Mouse (Mus musculus) frontal cortex, postnatal 14 days (tissue): ENCODE data around the gene Psmd14.
A peak's percentile ranks its signal among the peaks of the same experiment; 100 is the strongest.

Experiments
- DNase-seq, 2 experiments: peaks; one replicate each; pipeline ENCODE4 v3.0.0; 2022; ENCODE audit warnings: low spot score in 2 of 2

Gene Psmd14

DNA sequence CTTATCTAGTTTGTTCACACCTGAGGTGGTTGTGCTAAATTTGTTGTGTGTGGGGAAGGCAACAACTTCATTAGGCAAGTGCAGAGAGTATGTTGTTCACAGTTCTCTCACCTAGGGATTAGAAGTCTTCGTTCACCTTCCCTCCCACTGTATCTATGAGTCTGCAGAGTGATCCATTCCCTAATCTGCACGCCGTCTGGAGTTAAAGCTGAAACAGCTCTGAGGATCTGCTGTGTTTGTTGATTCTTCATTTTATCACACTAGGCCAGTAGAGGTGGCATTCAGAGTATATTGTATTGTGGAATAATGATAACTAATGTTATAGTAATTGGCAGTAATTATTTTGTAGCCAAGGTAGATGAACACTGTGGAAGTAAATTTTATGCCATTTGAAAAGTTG lies 48.5 kb downstream of the Psmd14 start:
- no peak for DNase-seq

DNA sequence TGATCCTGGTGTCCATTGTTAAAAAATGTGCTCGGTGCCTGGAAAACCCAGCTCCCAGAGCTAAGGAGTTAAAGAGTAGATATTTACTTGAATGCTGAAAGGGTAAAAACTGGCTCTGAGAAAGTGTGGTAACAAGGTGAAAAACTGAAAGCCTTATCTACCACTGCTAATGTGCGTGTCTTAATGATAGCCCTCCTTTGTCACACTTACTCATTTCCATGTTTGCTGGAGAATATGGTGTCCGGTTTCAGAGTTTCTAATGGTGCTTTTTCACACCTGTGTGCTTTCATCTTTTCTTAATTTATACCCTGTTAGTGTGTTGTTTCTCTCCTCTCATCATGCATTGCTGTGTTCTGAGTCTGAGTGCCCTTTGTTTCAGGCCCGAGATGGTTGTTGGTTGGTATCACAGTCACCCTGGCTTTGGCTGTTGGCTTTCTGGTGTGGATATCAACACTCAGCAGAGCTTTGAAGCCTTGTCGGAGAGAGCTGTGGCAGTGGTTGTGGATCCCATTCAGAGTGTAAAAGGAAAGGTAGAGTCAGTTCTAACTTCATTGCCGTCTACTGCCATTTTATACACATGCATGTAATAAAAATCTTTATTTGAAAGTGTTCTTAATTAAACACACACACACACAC lies 53.1 kb downstream of the Psmd14 start:
- no peak for DNase-seq

DNA sequence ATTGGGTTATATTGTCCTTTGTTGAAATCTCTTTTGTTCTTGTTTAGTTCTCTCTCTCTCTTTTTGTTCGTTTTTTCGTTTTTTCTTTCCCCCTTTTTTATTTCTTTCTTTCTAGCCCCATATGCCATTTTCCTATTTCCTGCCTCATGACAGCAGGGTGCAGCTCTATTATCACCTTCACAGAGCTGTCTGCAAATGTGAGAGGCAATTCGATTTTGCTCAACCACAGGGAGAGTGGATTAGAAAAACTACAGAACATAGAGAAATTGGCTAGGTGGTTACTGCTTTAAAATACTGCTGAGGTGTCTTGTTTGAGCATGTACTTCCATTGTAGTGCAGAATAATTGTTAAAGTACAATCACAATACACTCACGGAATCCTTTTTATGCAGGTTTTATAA lies 54.0 kb downstream of the Psmd14 start:
- DNase-seq: no peak

DNA sequence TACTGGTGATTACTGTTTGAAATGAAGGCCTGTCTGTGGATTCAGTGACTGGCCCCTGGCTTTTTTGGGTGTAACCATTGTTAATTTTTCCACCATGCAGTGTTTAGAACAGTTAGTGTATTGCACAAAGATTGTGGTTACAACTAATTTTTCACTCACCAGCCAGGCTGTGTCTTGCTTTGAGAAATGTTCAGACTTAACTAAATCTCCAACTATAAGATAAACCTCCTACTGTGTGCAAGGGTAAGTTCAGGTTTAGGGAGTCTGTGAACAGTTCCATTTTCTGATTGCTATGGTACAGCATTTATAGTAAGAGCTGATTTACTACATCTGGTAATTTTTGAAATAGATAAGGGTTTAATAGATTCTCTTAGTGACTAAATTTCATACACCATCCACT lies 69.3 kb downstream of the Psmd14 start:
- DNase-seq: no peak

DNA sequence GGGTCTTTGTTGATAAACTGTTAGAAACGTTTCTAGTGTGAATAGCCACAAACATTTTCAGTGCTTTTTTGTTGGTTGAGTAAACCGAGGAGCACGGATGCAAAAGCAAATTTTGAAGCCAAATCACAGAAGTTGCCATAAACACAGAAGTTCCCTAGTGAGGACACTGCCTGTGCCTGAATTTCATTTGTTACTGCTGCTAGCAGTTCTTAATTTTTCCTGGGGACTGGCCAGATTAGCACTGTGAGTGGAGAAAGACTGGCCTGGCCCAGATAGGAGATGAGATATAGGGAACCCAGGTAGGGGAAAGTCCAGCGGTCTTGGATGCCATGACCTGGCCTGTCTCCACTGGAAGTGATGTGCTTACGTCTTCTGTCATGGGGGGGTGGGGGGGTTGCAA lies 83.5 kb downstream of the Psmd14 start:
- no peak for DNase-seq

DNA sequence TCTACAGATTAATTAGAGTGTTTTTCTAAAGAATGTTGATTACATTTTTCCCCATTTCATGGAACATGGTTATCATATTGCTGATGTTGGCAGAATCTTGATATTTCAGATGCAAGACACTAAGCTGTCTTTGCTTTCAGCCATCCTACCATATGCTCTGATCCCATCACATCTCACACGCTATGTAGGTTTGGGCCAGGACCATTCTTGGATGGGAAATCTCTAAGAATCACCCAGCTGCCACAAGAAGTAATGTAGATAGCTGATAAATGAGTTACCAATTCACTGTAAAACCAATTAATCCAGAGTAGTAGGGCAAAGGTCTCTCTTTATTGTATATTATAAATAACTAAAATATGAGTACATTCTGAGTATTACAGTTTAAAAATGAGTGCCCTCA lies 86.6 kb downstream of the Psmd14 start:
- DNase-seq: no peak

DNA sequence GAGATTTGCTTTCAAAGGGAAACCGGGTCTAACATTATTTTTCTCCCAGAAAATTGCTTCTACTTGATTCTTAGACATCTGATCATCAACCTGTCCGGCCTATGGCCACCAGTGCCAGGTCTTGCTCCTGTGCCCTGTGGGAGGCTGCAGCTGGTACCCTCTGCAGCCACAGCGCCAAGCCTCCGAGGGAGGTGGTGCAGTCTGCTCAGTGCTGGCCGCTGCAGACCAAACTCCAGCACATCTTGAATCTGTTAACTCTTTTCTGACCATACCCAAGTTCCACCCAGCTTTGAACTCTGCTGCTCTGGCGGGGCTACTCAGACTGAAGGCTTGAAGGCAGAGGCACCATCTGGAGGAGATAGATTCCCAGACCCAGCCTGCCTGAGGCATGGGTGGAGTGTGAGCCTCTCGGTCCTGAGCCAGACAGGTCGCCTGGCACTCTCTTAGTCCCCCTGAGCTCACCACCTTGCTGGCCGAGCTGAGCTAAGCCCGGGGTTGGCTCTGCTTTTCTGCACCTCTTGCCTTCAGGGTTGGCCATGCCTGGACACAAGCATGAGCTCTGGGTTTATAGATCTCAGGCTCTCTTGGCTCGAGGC lies 91.3 kb downstream of the Psmd14 start, which contains the start of gene Tbr1:
Tbr1 (plus strand) TSS at position 275 of the 596 bp plus-strand sequence.
- peak; percentile 18 to 25 for DNase-seq

DNA sequence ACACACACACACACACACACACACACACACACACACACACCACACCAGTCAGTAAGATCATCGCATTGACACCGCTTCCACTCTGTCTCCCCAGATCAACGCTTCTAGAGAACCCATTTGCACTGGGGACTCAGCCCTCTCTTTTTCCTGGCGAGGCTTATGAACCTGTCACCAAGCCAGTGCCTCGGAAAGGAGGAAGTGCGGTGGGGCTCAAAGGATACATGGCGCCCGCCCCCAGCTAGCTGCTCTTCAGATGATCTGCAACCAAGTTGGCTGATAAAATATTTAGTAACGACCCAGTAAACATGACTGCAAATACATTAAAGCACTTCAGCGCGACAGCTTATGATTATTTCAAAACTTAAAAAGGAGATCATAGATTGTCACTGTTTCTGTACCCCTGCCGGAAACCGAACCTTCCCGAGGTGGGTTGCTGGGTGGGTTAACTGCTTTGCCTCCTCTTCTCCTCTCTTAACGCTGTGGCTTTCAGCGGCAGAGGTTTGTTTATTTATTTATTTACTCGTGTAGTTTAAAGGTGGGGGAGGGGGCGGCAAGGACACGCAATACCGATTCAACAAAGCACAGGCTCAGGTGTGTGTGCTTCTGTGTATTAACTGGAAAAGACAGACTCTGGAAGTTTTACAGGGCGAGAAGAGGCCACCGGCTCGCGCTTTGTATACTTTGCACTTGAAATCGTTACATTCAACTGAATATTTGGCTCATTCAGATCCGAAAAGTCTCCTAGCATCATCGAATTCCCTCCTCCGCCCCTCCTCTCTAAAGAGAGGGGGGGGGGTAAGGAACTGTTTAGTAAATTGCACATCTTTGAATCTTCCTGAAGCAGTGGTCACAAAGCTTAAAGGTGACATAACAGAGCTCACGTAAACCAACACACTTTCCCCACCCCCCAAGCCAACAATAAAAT lies 92.2 kb downstream of the Psmd14 start:
- DNase-seq: peak in 1 of 2 experiments; percentile 17

DNA sequence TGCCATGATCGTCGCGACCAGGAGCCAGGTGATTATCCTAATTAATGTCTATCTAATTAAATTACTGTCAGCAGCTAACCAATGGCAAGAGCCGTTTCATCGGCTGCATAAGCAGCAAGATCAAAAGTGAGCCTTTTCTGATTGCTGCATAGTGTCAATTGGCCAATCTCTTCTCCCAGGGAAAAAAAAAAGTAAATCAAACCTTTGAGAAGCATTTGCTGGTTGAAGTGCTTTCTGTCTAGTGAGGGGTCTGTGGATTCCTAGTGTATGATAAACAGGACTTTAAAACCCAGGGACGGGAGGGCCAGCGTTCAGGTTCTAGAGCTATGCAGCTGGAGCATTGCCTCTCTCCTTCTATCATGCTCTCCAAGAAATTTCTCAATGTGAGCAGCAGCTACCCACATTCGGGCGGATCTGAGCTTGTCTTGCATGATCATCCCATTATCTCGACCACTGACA lies 92.9 kb downstream of the Psmd14 start:
- peak; percentile 36 to 43 for DNase-seq

DNA sequence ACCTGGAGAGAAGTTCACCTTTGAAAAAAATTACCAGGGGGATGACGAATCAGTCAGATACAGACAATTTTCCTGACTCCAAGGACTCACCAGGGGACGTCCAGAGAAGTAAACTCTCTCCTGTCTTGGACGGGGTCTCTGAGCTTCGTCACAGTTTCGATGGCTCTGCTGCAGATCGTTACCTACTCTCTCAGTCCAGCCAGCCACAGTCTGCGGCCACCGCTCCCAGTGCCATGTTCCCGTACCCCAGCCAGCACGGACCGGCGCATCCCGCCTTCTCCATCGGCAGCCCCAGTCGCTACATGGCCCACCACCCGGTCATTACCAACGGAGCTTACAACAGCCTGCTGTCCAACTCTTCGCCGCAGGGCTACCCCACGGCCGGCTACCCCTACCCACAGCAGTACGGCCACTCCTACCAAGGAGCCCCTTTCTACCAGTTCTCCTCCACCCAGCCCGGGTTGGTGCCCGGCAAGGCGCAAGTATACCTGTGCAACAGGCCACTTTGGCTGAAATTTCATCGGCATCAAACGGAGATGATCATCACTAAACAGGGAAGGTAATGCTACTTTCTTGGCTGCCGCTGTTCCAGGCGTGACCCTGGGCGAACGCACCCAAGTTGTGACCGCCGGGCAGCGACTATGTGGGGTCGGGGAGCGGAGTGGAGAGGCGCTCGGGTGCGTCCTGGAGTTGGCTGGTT lies 93.5 kb downstream of the Psmd14 start:
- peak in 1 of 2 experiments; percentile 21 for DNase-seq

DNA sequence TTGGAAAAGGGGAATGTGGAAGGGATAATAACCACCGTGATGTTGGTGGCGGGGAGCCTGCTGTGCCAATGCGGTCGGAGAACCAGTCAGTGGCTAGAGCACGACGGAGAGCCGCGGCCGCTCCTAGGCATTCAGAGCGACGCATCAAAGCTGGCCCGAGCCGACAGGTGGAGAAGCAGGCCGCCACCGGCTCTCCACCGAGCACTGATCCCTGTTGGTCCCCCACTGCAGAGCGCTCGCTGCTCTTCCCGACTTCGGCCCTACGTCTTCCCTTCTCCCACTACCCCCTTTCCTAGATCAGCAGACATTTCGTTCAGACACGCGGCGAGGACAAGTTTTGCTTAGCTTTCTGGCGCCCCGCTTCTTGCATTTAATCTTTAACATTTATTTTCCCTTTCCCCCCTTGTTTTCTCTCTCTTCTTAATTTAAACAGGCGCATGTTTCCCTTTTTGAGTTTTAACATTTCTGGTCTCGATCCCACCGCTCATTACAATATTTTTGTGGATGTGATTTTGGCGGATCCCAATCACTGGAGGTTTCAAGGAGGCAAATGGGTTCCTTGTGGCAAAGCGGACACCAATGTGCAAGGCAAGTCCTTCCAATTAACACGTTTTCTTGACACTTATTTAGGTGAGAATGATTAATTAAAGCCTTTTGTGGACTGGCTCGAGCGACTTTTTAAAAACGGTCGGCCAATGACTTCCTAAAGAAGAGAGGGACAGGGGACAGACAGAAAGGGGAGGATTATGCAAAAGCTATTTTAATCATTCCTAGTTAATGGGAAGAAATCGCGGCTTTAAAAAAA lies 94.2 kb downstream of the Psmd14 start:
- peak in 1 of 2 experiments; percentile 10 for DNase-seq

DNA sequence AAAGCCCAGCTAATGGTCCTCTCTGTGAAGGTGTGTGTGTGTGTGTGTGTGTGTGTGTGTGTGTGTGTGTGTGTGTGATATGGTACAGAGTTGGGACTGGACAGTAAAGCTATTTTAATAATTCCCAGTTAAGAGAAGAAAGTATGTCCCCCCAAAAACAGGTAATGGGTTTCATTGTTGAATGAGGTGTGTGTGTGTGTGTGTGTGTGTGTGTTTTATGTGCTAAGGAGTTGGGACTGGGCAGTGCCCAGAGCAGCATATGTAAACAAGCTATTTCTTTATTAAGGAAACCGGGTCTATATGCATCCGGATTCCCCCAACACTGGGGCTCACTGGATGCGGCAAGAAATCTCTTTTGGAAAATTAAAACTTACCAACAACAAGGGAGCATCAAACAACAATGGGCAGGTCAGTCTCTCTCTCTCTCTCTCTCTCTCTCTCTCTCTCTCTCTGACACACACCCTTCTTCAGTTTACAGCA lies 94.9 kb downstream of the Psmd14 start:
- DNase-seq: no peak

DNA sequence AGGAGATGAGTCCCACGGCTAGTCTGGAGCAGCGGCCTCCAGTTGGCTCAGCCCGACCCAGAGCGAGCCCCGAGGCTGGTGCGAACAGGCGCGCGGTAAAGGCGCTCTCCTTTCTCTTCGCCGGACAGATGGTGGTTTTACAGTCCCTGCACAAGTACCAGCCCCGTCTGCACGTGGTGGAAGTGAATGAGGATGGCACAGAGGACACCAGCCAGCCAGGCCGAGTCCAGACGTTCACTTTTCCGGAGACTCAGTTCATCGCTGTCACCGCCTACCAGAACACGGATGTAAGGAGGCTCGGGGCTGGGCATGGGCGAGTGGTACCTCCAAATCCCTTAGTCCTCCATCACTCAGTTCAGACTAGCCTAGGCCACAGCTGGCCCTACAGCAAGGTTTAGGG lies 95.7 kb downstream of the Psmd14 start:
- DNase-seq: peak in 1 of 2 experiments; percentile 33

DNA sequence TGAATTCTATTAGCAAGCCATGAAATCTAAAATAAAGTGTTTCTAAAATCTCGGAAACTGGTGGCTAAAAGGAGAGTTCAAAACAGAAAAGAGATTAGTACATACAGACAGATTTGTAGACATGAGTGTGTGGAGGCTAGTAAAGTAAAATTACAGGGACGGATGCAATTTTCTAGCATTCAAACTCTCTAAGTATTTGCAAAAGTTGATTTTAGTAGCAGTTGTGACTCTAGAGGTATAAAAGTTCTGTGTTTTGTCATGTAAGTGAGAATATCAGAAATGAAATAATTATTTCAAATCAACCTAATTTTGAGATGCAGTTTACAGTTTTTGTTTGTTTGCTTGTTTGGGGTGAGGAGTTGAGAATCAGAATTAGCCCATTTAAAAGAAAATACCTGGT lies 96.3 kb downstream of the Psmd14 start:
- no peak for DNase-seq

DNA sequence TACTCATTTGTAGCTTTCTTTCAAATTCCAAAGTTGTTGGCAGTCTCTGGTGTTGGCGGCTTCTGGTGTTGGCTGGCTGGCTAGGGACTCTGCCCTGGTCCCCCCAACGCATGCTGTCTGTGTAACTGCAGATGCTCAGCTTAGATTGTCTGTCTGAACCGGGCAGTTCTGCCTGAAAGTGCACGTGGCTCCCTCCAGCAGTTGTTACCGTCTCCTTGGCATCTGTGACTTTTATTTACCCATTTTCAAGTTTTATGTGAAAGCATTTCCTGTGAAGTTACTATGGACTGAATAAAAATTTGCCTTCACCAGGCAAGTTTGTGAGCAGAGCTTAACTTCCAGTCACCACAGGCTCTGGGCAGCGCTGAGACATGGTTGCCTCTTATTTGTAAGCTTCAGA lies 97.3 kb downstream of the Psmd14 start:
- peak in 1 of 2 experiments; percentile 13 for DNase-seq

DNA sequence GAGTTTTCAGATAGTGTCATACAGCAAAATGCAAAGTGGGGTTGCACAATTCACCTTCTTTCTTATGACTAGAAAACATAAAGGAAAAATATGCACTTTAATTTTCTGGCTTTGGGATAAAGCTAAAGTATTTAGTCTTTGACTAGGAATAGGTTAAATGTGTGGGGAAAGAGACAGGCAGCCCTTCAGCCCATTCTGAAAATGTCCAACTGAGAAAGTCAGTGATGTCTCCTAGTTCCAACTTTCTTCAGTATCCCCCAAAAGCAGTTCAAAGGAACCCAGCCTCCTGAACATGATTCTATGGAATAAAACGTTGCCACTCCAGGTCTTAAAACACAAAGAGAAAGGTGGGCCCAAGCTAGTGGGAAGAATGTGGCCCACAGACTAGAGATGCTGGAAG lies 97.9 kb downstream of the Psmd14 start:
- no peak for DNase-seq

DNA sequence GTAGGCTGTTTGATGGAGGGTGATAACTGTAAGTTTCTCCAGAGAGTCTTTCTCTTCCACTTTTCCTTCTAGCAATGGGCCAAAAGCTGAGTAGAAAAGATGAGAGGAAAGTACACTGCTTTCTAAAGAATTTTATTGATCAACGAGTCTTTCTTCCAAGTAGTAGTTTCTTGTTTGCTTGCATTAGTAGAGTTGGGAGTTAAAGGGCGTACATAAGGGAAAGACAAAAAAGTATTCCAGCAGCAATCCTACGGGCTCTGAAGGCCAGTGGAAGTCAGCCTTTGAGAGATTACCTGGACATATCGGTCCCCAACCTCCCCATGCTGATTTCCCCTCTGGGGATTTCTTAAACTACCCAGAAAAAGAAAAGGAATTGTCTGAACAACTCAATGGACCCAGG lies 99.3 kb downstream of the Psmd14 start:
- DNase-seq: peak in 1 of 2 experiments; percentile 11

DNA sequence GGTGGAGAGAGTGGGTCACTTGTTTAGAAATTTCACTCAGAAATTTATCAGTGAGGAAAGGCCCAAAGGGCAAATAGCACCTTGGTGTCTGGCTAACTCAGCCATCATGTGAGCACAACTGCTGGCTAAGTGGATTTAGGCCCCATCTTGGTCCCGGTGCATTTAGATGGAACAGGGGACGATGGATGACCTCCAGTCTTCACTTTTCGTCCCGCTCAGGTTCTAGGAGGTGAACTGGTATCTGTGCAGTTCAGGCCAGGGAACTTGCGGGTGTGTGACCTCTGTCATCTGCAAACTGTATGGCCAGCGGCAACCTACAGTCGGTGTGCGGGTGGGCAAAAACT lies 99.6 kb downstream of the Psmd14 start:
- peak in 1 of 2 experiments; percentile 21 for DNase-seq

DNA sequence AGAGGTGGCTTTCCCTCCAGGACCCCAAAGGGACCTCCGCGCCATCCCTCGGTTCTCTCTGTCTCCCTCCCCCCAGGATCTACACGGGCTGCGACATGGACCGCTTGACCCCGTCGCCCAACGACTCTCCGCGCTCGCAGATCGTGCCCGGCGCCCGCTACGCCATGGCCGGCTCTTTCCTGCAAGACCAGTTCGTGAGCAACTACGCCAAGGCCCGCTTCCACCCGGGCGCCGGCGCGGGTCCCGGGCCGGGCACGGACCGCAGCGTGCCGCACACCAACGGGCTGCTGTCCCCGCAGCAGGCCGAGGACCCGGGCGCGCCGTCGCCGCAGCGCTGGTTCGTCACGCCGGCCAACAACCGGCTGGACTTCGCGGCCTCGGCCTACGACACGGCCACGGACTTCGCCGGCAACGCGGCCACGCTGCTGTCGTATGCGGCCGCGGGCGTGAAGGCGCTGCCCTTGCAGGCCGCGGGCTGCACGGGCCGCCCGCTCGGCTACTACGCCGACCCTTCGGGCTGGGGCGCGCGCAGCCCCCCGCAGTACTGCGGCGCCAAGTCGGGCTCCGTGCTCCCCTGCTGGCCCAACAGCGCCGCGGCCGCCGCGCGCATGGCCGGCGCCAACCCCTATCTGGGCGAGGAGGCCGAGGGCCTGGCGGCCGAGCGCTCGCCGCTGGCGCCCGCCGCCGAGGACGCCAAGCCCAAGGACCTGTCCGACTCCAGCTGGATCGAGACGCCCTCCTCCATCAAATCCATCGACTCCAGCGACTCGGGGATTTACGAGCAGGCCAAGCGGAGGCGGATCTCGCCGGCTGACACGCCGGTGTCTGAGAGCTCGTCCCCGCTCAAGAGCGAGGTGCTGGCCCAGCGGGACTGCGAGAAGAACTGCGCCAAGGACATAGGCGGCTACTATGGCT lies 100.3 kb downstream of the Psmd14 start:
- peak in 1 of 2 experiments; percentile 14 for DNase-seq

DNA sequence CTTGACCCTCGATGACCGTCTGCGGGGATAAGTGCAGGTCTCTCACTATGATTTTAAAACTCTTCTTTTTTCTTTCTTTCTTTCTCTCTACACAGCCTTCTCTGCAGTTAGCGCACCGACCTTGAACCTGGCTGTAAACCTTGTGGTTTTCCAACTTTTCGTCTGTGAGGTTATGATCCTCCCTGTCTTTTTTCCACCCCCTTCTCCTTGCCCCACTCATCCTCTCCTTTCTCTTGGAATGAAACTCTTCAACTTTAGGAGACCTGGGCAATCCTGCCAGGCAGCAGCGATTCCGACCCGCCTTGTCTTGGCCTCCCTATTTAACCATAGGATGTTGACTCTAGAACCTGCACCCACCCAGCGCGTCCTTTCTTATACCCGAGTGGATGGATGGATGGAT lies 101.0 kb downstream of the Psmd14 start:
- no peak for DNase-seq
